Mouse (Mus musculus): ENCODE results near the gene Crim1.

Crim1 gene

DNA sequence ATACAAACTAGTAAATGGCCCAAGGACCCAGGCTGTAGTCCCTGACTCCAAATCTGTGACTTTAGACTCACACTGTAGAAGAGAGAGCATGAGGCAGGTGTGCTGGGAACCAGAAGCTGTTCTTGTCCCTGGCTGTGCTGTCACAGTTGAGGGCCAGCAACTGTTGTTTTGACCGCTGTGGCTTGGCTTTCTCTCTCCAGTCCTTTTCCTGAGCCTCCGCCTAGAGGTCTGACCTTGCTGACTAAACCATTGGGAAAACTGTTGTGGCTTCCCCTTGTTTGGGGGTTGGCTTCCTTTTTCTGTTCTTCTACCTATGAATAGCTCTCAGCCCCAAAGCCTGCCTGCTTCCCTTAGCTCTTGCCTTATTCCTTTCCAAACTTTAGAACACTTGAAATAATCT lies 126.3 kb downstream of the Crim1 start:
- DNase-seq (ENCODE audit: low spot score in 2 of 2), result no peak

DNA sequence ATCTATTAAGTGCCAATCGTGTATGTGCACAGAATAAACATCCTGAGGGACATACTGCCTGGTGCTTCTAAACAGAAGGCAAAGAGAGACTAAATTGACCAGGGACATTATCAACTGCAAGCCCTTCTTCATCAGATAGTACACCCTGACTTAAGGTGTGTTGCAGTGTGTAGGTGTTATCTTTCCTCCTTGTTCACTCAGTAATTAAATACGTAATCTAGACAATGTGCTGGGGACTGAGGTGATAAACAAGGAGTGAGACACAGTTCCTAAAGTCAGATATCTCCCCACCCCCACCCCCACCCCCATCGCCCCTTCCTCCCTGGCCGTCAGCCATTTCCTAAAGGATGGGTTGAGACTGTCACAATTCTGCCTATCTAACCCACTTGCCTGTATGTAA lies 127.1 kb downstream of the Crim1 start:
- DNase-seq (ENCODE audit: low spot score in 2 of 2), result no peak

DNA sequence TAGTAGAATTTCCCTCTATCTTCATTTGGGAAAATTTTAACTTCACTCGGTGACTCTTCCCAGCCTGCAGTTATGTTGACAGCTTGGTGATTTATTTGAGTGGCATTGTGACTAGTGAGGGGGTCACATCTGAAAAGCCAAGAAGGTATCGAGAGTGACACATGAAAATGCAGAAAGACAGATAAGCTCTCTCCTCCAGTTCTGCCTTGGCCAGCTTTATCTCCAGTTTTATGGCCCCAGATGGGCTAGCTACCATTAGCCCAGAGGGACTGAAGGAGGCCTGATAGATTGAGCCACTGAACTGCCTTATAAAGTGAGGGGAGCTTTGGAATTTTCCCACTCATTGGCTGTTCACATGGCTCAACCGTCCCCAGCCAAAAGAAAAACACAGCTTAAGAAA lies 128.2 kb downstream of the Crim1 start:
- no peak for DNase-seq (ENCODE audit: low spot score in 2 of 2)

DNA sequence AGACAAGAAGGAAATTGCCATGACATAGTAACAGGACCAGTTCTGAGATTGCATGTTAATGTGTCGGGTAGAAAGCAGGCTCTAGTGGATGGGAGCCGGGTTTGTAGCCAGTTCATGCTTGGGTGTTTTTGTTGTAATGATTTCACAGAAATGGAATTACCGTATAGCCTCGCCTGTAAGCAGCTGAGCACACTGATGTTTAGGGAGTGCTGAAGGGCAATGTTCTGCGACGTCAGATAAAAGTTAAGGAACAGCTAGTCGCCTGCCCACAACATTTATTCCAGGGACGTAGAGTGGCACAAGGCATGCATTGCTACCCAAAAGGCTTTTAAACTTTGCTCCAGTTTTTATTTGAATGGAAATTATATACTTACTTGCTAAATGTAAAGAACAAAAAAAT lies 131.4 kb downstream of the Crim1 start:
- no peak for DNase-seq (ENCODE audit: low spot score in 2 of 2)

DNA sequence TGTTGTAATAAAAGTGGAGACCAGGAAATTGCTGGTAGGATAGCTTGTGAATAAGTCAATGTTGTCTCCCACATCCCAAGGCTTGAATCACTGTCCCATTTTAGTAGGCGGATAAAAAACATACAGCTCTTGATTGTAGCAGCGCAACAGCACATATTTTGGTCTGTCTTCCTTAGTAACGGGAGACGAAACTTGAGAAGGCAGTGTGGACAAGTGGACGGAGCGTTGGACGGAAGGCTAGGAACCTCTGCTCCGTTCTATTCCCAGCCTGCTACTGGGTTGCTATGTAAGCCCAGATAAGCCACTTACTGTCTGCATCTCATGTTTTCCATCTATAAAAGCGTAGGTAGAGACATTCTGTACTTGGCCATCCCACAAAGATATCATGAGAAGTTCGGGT lies 133.2 kb downstream of the Crim1 start:
- no peak for DNase-seq (ENCODE audit: low spot score in 2 of 2)

DNA sequence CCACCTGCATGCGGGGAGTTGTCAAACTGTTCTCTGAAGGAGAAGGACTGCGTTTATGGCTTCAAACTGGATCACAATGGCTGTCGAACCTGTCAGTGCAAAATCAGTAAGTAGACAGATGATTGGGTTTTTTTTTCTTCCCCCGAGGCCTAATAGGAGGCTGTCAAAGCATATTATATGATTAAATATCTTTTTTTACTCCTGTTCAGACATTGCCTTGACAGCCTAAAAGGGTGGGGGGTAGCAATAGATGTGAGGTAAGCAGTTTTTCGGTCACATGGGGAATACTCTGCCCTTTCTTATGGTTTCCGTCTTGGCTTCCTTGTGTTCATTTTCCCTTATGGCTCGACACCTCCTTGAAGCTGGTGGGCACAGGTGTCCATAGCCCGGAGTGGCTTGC lies 135.2 kb downstream of the Crim1 start:
- DNase-seq (ENCODE audit: low spot score in 2 of 2), result no peak

DNA sequence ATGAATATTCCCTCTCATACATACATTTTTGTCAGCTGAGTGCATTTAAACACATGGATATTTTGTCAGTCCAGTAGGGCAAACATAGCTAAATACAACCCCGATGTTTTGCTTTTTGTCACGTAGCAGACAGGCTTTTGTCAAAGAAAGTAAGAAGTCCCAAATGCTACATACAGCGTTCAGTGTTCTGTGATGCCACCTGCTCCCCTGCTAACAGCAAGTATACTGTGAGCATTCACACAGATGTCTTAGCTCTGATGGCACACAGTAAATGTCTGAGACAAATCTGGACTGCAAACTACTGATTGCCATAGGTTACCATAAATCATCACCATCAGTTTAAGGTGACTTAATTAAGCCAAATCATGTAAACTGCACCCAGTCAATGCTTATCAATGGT lies 143.6 kb downstream of the Crim1 start:
- DNase-seq (ENCODE audit: low spot score in 2 of 2), result no peak

DNA sequence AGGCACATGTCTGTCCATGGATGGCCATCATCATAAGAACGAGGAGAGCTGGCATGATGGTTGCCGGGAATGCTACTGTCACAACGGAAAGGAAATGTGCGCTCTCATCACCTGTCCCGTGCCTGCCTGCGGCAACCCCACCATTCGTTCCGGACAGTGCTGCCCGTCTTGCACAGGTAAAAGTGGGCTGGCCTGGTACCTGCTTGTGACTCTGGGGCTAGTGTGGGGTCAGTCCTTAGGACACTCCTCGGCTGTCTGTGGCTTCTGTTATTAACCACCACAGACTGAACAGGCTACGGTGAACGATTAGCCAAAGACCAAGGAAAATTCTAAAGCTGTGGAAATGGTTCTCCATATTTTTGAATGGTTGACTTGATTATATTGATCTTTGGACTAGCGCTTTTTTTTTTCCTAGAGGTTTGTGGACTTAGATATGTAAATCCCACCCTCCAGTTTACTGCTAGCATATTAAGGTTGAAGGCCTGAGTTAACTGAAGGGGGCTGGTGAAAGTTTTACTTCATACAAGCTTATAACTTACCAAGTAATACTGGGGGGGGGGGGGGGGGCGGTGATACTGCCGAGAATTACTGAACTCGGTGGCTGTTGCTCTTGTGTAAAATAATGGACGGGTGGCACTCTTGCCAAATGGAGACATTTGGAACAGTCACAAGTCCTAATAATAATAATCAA lies 147.2 kb downstream of the Crim1 start:
- no peak for DNase-seq (ENCODE audit: low spot score in 2 of 2)

DNA sequence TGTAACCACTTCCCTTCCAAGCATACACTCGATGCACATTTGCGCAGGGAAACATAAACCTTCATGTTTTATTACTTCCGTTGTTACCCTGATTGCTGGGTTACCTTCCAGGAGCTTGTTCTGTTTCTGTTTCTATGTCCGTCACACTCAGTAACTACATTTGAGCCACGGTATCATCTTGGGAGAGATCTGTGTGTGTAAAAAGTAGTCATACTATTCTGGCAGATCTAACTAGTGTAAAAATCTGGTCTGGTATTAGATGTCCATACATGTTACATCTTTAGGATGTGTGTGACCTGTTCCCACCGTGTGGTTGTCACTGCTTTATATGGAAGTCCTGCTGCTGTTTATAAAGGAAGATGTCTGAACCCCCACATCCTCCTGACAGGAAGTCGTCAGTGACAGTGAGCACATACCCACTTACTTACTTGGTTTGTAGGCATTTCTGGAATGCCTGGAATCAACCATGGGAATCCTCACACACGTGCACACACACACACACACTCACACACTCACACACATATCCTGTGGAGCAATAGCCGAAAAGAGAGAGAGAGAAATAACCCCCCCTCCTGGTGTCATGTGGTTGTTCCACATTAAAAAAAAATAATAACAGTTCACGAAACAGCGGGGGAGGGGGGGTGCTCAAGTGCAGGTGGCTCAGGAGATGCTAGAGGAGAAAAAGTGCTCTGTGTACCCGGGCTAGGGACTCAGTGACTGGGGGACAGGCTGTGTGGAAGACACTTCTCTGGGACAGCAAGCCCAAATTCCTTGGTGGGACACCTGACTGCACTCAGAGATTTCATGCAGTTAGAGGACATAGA lies 151.8 kb downstream of the Crim1 start:
- DNase-seq (ENCODE audit: low spot score in 2 of 2), result no peak

DNA sequence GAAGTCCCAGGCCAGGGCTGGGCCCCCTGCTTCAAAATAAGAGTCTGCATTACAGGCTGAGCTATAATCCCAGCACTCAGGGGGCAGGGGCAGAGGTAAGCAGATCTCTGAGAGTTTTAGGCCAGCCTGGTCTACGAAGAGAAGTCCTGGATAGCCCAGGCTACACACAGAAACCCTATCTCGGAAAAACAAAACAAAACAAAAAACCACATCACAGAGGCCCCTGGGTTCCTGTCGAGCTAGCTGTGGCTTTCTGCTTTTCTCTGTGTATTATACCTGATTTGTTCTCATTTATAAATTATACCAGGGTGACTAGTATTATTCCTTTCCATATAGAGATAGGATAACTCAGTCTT lies 152.4 kb downstream of the Crim1 start:
- no peak for DNase-seq (ENCODE audit: low spot score in 2 of 2)

DNA sequence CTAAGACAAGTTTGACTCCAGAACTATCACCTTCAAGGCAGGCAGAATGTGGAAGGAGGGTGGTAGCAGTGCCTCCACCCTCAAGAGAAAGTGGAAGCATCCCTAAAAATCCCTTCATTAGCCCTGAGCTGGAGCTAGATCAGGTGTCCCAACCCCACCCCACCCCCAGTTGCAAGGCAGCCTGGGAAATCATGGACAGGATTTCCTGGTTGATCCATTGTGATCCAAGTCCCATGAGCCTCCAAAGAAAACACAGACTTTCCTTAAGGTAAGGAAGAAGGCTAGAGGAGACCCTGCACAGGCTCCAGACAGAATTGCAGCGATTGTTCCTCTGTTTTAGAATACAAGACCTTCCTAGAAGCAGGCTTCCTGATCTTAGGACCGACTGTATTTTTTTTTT lies 154.4 kb downstream of the Crim1 start:
- no peak for DNase-seq (ENCODE audit: low spot score in 2 of 2)

DNA sequence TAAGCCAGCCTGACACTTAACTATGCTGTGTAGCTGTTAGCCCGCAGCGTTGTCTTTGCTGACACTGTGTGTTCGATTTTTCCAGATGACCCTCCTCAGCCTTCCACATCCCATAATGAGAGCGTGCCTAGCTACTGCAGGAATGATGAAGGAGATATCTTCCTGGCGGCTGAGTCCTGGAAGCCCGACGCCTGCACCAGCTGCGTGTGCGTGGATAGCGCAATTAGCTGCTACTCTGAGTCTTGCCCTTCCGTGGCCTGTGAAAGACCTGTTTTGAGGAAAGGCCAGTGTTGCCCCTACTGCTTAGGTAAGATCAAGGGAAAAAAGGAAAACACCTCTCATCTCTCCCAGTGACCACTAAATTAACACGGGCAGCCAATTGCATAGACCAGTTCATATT lies 154.8 kb downstream of the Crim1 start:
- DNase-seq (ENCODE audit: low spot score in 2 of 2), result no peak

DNA sequence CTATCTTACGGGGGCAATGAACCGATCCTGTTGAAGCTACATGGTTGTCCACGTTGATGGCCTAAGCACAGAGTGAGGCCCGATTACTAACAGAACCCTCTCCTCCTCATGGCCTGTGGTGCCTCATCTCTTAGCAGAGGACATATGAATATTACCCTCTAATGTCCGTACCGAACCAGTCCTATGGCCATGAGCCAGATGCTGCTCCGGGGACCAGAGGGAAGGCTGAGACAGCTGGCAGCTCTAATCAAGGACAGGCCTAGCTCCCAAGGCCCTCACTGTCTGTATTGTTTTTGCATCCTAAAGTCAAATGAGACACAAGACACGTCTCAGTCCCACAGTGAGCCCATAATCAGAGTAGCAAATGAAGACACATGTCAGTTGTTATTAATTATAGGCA lies 155.6 kb downstream of the Crim1 start:
- DNase-seq (ENCODE audit: low spot score in 2 of 2), result no peak

DNA sequence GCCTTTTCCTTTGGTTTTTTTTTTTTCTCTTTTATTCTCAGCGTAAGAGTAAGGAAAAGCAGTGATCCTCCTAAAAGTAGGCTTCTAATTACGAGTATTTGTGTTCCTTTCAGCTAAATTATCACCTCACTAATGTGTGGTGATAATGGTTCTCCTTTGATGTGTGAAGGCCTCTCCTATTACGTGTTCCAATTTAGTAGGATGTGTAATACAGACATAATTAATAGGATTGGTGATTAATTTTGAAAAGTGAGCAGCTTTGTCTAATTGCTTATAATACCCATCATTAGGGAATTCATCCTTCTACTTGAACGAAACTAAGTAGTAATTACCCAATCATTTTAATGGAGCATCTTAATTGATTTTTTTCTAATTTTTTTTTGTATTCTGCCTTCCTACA lies 157.7 kb downstream of the Crim1 start:
- no peak for DNase-seq (ENCODE audit: low spot score in 2 of 2)

DNA sequence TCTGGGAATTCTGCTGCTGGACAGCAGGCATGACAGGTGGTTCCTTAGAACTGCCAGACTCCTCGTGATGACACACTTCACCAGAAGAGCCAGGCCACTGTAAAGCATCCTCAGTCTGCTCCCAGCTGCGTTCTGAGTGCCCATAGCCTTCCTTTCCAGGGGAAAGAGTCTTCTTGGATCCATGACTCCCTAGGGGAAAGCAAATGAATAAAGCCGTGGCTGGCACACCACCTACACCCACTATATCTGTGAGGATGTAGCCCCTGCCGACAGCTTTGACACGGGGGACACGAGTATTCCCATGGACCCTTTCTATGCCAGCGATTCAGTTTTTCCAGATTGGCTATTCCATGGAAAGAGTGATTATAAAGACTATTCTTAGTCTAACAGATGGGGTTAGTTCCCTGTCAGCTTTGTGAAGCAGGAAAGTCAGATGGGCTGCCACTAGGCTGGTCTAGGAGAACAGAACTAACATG lies 158.2 kb downstream of the Crim1 start:
- no peak for DNase-seq (ENCODE audit: low spot score in 2 of 2)

DNA sequence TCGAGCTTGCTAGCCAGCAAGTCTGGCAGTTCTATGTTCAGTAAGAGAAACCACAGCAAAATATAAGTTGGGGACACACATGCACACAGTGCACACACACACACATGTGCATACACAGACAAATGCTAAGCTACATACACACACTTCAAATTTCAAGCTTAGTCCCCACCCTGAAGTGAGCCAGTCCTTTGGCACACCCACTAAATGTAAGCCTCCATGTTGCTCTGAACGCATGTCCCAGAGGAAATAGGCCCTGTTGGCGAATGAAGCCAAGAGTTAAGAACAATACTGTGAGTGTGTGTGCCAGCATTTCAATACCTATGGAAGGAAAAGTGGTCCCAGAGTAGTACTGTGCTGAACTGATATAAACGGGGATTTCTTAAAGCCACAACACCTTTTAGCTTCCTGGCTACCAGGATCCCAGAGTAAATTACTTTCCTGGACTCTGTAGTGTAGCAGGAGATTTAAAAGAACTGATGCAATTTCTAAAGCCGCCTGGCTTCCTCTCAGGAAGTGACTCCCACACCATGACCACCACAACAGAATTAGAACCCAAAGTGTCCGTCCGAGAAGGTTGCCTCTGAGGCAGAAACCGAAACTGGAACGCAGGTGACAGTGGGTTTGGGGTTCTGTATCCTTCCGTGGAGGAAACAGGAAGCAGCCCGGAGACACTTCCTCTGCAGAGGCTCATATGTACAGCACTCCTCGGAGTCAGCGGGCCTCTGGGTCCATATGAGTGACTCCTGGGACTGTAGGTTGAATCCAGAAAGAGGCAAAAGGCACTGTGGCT lies 162.1 kb downstream of the Crim1 start:
- DNase-seq (ENCODE audit: low spot score in 2 of 2), result no peak

DNA sequence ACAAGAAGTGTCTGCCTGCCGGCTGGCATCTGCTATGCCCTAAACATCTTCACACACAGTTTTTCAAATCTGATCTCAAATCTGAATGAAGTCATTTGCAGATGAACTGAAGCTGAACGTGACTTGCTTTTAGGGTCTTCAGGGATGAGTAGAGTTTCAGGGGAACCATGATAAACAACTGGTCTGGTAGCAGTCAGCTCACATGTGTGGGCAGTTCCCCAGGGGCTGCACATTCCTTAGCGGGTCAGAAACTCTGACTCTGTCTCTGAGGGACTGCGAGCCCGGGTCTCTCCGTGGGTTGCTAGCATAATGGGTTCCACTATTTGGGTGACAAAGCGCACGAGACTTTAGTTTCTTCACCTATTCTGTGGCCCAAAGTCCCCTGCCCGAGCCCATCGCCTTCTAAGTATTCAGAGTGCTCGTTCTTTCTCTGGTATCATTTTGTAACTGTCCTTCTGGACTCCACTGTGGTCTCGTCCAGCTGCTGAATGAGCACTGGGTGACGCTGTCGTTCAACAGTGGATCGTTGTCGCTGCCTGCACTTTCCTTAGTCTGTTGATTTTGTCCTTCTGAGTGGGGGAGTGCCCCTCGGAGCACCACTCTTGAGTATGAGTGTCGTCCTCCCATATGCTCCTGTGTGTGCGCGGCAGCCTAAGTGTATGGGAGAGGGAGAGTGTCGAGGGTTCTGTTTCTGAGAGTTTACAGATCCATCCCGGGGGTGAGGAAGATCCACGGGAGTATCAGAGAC lies 164.7 kb downstream of the Crim1 start:
- DNase-seq (ENCODE audit: low spot score in 2 of 2), result no peak

DNA sequence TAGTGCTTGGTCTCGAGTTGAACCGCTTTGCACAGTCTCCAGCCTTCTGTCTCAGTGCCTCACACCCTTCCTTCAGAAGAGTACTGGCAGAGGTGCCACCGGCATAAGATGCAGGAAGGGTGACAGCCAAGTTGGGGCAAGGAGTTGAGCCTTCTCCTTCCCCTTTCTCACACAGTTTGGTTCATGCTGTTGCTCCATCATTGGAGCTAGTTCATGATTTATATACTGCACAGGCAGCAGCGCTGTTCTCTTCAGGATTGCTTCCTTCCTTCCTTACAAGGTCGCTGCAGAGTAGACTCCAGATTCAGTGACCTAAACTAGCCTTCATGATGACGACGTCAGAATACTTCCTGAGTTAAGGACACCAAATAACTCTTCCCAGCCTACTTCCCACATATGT lies 166.0 kb downstream of the Crim1 start:
- DNase-seq (ENCODE audit: low spot score in 2 of 2), result no peak

DNA sequence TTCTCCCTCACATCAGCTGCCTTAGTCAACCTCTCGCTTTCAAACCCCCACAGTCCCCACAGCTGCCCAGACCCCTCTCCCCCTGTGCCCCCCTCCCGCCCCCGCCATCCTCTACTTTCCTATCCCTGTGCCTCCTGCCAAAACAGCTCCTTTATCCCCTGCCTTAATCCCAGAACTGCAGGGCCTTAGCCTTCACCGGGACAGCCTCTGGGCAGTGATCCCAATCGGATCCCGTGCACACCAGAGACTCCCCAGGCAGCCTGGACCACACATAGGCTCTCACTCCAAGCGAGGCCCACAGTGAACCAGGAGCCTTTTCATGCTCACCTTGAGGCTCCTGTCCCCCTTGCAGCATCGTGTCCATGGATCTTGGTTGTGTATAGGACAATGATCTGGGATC lies 168.4 kb downstream of the Crim1 start:
- no peak for DNase-seq (ENCODE audit: low spot score in 2 of 2)

DNA sequence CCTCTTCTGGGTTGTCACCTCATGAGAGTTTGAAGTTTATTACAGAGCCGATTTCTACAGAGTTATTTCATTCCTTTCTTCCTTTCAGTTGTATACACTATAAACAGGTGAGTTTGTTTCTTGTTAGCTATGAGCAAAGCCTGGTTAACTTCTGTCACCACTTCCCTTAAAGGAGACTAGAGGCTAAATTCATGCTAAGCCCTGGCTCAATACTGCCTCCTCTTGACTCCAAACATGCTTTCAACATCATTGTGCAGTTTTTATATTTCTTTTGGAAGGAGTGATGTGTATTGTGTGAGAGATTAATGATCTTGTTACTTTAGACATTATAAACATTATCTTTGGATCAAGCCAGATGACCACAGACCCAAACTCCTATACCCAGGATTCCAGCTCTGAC lies 170.4 kb downstream of the Crim1 start:
- no peak for DNase-seq (ENCODE audit: low spot score in 2 of 2)

DNA sequence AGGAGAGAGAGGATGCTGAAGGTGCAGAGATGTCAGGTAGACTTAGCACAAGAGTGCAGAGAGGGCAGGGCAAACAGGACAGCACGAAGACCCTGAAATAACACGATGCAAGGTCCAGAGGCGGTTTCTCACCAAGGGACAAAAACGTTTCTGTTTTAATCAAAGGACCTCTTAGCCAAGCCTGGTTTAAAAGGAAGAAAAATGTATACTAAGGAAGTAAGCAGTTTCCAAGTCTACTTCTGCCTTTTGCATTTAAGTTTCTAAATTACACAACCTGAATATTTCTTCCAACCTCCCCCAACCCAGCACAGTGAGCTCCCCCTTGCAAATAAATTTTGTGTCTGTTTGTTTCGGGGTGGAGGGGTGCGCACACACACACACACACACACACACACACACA lies 173.1 kb downstream of the Crim1 start:
- no peak for DNase-seq (ENCODE audit: low spot score in 2 of 2)

DNA sequence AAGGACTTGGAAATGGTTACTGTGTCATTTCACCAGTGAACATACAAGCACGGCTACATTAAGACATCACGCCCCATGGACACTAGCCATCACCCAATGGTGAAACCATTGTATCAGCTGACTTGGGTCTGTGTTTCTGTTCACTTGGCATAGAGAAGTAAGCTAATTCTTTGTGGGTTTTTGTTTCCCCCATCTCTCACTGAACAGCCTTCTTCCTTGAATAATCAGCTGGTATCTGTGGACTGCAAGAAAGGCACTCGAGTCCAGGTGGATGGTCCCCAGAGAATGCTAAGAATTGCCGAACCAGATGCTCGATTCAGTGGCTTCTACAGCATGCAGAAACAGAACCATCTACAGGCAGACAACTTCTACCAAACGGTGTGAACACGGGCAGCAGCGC lies 173.8 kb downstream of the Crim1 start:
- no peak for DNase-seq (ENCODE audit: low spot score in 2 of 2)

Data from right cerebral cortex, postnatal 36 days (tissue).